In the genomic region with DNA sequence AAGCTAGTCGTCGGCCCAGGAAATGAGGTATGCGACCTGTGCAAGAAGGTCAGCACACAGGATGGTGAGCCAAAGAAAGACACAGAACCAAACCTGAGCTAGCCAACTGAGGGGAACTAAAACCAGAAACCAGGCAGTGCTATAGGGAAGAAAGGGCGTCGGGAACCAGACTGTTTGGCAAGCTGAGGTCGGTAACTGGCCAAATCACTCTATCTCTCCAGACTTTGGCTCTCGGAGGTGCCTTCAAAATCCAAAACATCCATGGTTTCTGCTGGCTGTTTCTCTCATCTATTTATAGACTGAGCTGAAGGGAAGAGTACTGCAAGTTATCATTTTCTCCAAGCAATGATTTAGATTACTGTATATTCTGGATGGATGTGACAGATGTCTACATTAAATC, we compare ENCODE assay signal across 29 mouse cellular contexts. TPM values are rescaled to one million over a fixed set of nuclear protein-coding genes. Genes with fewer than 3 reads are reported as not detected.
A peak's percentile ranks its signal among the peaks of the same experiment; 100 is the strongest.
DNase-seq lines count a peak whose midpoint lies in the region; ATAC-seq and TF ChIP-seq lines count a peak whose summit lies in the region.
"Had no signal": no experiment of that assay in that cellular context is flagged by ENCODE, and none has a peak within 500 bp of the region (broad histone marks: within the 10 kb centered on the region; RNA-seq: fewer than 3 reads in every experiment).

No protein-coding gene starts in this region.

- TF ChIP-seq EP300 in lung, postnatal 0 days (IDR thresholded peaks at IDR 0.05), result no peak

- WGBS in heart, embryonic 11.5 days (ENCODE audit: insufficient replicate concordance), result 78% methylated on average over 7 of the region's 7 CpGs
- 55% methylated on average over 7 of the region's 7 CpGs for WGBS in lung, postnatal 0 days

- H3K4me1 ChIP-seq in heart, embryonic 11.5 days (ENCODE audit: control insufficient read depth, insufficient read depth, low read length), result no peaks in the 10 kb centered on the region
- no peaks in the 10 kb centered on the region for H3K4me1 ChIP-seq in lung, postnatal 0 days (ENCODE audit: insufficient read depth, low read depth, low read length)
- H3K4me1 ChIP-seq: forebrain, embryonic 10.5 days; heart, embryonic 12.5 days; hindbrain, embryonic 12.5 days; limb, embryonic 15.5 days; midbrain, embryonic 15.5 days; neural tube, embryonic 12.5 days had no signal

- H3K4me3 ChIP-seq in heart, embryonic 11.5 days (ENCODE audit: low read depth, low read length), result no peak overlapping the region
- H3K4me3 ChIP-seq in lung, postnatal 0 days (ENCODE audit: low read depth, low read length), result no peak overlapping the region
- H3K4me3 ChIP-seq: forebrain, embryonic 10.5 days; gastrocnemius, adult 2 months; heart, embryonic 12.5 days; hindbrain, embryonic 12.5 days; kidney, embryonic 15.5 days; limb, embryonic 15.5 days; midbrain, embryonic 15.5 days; neural tube, embryonic 12.5 days had no signal

- no peak for TF ChIP-seq CTCF in lung, postnatal 0 days (IDR thresholded peaks at IDR 0.05)

- H3K9ac ChIP-seq in heart, embryonic 11.5 days (ENCODE audit: low read depth, low read length), result no peak overlapping the region
- H3K9ac ChIP-seq in lung, postnatal 0 days (replicated peaks; ENCODE audit: low read depth), result no peak overlapping the region
- H3K9ac ChIP-seq: heart, embryonic 12.5 days; hindbrain, embryonic 12.5 days; kidney, embryonic 15.5 days; limb, embryonic 15.5 days; liver, embryonic 14.5 days; midbrain, embryonic 15.5 days; neural tube, embryonic 12.5 days had no signal

- no peaks in the 10 kb centered on the region for H3K9me3 ChIP-seq in heart, embryonic 11.5 days (replicated peaks; ENCODE audit: control insufficient read depth, low read length)
- no peaks in the 10 kb centered on the region for H3K9me3 ChIP-seq in lung, postnatal 0 days (ENCODE audit: low read length)
- H3K9me3 ChIP-seq: forebrain, embryonic 10.5 days; heart, embryonic 12.5 days; hindbrain, embryonic 12.5 days; kidney, embryonic 15.5 days; limb, embryonic 15.5 days; midbrain, embryonic 15.5 days; neural tube, embryonic 12.5 days had no signal

- peak; percentile 13 for DNase-seq in cerebellum, postnatal 25 days
- no peak for DNase-seq in cerebellum, adult 11 months
- peak; percentile 14 for DNase-seq in heart, postnatal 4 days
- DNase-seq in NIH3T3 (ENCODE audit: low read depth), result peak; percentile 36
- DNase-seq in lung, postnatal 0 days (ENCODE audit: low spot score), result peak; percentile 55
- DNase-seq in yolk sac, embryonic 10.5 days (ENCODE audit: low spot score), result no peak
- DNase-seq: adrenal gland, postnatal 36 days; B cell, adult 2 months; gastrocnemius, adult 2 months; kidney, adult 11 months; kidney, postnatal 36 days; thymus, adult 2 months; thymus, postnatal 4 days had no signal

- H3K4me2 ChIP-seq in heart, embryonic 11.5 days, result no peak overlapping the region
- H3K4me2 ChIP-seq in lung, postnatal 0 days (replicated peaks; ENCODE audit: low read depth, low read length), result no peak overlapping the region
- H3K4me2 ChIP-seq: heart, embryonic 12.5 days; hindbrain, embryonic 12.5 days; kidney, embryonic 15.5 days; limb, embryonic 15.5 days; midbrain, embryonic 15.5 days; neural tube, embryonic 12.5 days had no signal

- ATAC-seq in heart, embryonic 11.5 days (replicated peaks; ENCODE audit: insufficient number of reproducible peaks, low FRiP score, low TSS enrichment), result no peak
- ATAC-seq in lung, postnatal 0 days, result peak; percentile 28; the same call in 1 of the 2 replicates
- ATAC-seq: activated CD4-positive, CD25-positive, alpha-beta regulatory T cell, adult 4 months; midbrain, embryonic 15.5 days had no signal

- no peaks in the 10 kb centered on the region for H3K27me3 ChIP-seq in heart, embryonic 11.5 days (ENCODE audit: control insufficient read depth, insufficient read depth, low read length)
- H3K27me3 ChIP-seq in lung, postnatal 0 days (replicated peaks; ENCODE audit: insufficient read depth, low read length), result no peaks in the 10 kb centered on the region
- H3K27me3 ChIP-seq: CH12.LX; heart, embryonic 12.5 days; hindbrain, embryonic 12.5 days; kidney, embryonic 15.5 days; limb, embryonic 15.5 days; midbrain, embryonic 15.5 days; neural tube, embryonic 12.5 days had no signal

- no peak overlapping the region for H3K27ac ChIP-seq in heart, embryonic 11.5 days (ENCODE audit: low read depth, low read length)
- no peak overlapping the region for H3K27ac ChIP-seq in lung, postnatal 0 days (ENCODE audit: low read length)
- H3K27ac ChIP-seq: forebrain, embryonic 10.5 days; gastrocnemius, adult 2 months; hindbrain, embryonic 12.5 days; kidney, embryonic 15.5 days; limb, embryonic 15.5 days; liver, embryonic 14.5 days; macrophage; midbrain, embryonic 15.5 days; neural tube, embryonic 12.5 days; stomach, postnatal 0 days had no signal

- H3K36me3 ChIP-seq in heart, embryonic 11.5 days (ENCODE audit: control insufficient read depth, insufficient read depth, low read length), result no peaks in the 10 kb centered on the region
- no peaks in the 10 kb centered on the region for H3K36me3 ChIP-seq in lung, postnatal 0 days (ENCODE audit: insufficient read depth, low read length)
- H3K36me3 ChIP-seq: forebrain, embryonic 10.5 days; G1E; heart, embryonic 12.5 days; hindbrain, embryonic 12.5 days; kidney, embryonic 15.5 days; limb, embryonic 15.5 days; midbrain, embryonic 15.5 days; neural tube, embryonic 12.5 days had no signal

RNA-seq across cellular contexts. Expression of a gene that starts 47.2 kb away (rescaled TPM):
- total RNA-seq in heart, postnatal 4 days (2021), result under 1 TPM; 0.23 to 0.24 TPM
- 0.14 and 0.54 TPM in 2 replicates for polyA plus RNA-seq in heart, embryonic 11.5 days (2014; fragmentation: Nextera tagmentation; extraction: Ambion mirVana)
- polyA plus RNA-seq in lung, postnatal 0 days (2015; fragmentation: Nextera tagmentation; extraction: Ambion mirVana), result 6.8 and 10.8 TPM in 2 replicates
- total RNA-seq: CH12.LX; common myeloid progenitor, adult 5-6 weeks; granulocyte monocyte progenitor cell, adult 5-6 weeks had no signal
- polyA plus RNA-seq: activated CD4-positive, CD25-positive, alpha-beta regulatory T cell, adult 4 months; G1E; macrophage had no signal

Comparison
In these comparisons a context has a peak if more than half of its experiments do, and no peak if none do; other contexts are left out.
1. DNase-seq: peak in cerebellum, postnatal 25 days (2 of 2), heart, postnatal 4 days (single experiment), NIH3T3 (single experiment) and lung, postnatal 0 days (single experiment); none in cerebellum, adult 11 months (single experiment) and yolk sac, embryonic 10.5 days (single experiment).